Mouse (Mus musculus): ENCODE results near the gene 1700042G07Rik.

GRCm38 (mm10) chr4:116221140-116221851, 48.1 kb downstream of the 1700042G07Rik start, which contains the start of gene Pik3r3:
- TF ChIP-seq EP300 (IDR thresholded peaks at IDR 0.05; ENCODE audit: low read depth) (peak; percentile 68), CTCF (IDR thresholded peaks at IDR 0.05; ENCODE audit: low read depth) (no peak)

All from liver, postnatal 0 days (tissue).